Mouse (Mus musculus): ENCODE data around the gene Mob3b. TPM values are rescaled to one million over a fixed set of nuclear protein-coding genes. Genes with fewer than 3 reads are reported as not detected.

Gene Mob3b
- polyA plus RNA-seq (2017; shearing (Covaris generic)), result 1 to 10 TPM; 3.5 to 5.0 TPM

GRCm38 (mm10) chr4:35156751-35157611, at the start of gene Mob3b:
Gene Mob3b (minus strand): TSS chr4:35157484.

GRCm38 (mm10) chr4:35151756-35152155, 5.5 kb downstream of the Mob3b start, which contains the start of gene Ifnk:
Gene Ifnk (plus strand): TSS chr4:35152056.

Other genes starting within 250 kb of the Mob3b start
- gene Ifnk, start 5.4 kb downstream of the Mob3b start, polyA plus RNA-seq (2017; shearing (Covaris generic)), result not detected
- gene C9orf72, start 68.7 kb upstream of the Mob3b start, polyA plus RNA-seq (2017; shearing (Covaris generic)), result 1 to 10 TPM; 4.6 to 6.9 TPM

All from activated CD4-positive, CD25-positive, alpha-beta regulatory T cell (primary cell).